Mouse (Mus musculus) kidney, postnatal 25 days (tissue): Measurements from ENCODE around the gene Ablim1.

Experiments used
- DNase-seq, 2 experiments: peaks; one replicate each; pipeline ENCODE4 v3.0.0; 2021; ENCODE audit warnings: mixed read lengths in 2 of 2

Gene Ablim1

DNA sequence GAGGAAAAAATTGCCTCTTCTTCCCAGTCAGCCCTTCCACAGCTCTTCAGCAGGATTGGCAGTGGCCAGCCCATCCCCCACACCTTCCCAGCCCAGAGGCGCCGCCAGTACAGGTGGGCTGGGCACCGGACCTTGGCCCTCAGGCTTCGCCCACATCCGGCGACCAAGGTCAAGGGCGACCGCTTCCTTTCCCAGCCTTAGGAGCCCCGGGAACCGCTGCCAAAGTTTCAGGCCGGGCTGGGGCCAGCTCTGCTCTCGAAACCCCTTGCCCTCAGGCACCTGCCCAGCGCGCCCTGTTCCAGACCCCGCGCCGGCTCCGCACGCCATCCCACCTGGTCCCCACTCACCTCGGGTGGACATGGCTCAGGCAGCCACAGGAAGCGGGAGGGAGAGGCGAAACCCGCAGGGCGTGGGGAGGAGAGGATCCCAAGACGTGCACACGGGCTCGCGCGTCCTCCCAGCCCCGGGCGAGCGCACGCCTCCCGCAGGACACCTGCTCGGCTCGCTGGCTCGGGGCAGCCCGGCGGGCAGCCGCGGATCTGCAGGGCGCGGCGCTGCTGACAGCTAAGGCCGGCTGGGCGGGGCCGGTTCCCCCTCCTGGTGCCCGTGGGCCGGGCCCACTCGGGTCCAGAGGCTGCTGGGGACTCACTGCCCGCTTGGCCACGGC lies at the start of gene Ablim1:
Ablim1 (minus strand) TSS at position 574 of the 667 bp plus-strand sequence.
- DNase-seq: peak; percentile 89 to 95

DNA sequence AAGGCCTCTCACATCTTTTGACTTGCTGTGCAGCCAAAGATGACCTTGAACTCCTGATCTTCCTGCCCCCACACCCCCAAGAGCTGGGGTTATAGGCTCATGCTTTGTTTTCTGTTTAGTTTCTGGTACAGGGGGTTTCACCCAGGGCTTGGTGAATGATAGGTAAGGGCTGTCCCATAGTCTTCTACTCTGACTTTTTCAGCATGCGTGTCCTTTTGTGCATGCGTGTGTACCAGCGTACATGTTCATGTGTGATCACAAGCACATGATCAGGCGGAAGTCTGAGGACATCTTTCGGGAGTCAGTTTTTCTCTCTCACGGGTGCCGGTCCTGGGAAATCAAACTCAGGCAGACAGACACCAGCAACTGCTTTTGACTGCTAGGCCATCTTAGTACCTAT lies 48.8 kb upstream of the Ablim1 start:
- peak in 1 of 2 experiments; percentile 25 for DNase-seq

DNA sequence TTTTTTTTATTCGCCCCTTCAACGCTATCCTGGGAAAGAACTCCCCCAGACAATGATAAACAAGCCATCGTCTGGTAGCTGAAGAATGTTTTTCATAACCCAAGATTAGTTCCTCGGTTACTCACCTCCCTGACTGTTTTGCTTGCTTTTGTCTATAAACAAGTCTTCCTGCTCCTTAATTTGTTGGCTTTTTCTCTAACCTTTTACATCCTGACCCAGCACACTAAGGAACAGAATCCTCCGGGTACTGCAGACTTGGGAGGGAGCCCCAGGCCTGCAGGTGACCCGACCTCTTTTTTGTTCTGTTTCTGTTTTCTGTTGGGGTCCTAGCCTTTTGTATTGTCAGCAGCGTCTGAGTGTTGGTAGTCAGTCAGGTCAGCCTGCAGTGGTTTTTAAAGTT lies 48.4 kb upstream of the Ablim1 start:
- no peak for DNase-seq

DNA sequence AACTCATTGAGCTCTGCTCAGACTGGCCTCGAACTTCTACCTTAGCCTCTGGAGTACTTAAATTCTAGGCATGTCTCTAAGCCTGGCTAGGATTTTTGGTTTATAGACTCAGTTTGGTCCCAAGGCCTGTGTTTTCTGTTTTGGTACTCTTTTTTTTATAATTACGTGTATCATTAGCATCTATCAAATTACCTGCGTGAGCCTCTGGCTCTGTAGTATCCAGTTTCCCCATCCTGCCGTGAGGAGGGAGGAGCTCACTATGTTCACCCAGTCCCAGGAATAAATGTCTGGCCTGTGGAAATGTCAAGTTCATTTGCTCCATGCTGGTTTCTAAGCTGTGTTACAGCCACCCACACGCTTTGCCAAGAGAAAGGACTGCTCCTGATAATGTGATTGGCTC lies 47.9 kb upstream of the Ablim1 start:
- DNase-seq: peak in 1 of 2 experiments; percentile 32

DNA sequence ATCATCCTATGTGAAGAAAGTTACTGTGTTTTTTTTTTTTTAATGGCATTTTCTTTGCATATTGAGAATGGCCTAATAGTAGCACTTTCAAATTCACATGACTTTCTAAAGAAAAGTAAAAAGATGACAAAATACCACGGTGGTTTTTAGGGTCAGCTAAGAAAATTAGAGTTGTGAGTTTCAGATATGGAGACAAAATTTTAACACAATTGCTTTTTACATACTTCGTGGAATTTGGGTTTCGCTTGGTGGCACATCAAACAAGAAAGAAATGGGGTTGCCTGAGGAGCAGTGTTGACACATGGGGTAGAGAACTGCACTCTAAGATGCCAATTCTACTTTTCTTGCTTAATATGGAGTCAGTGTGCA lies 47.2 kb upstream of the Ablim1 start:
- DNase-seq: no peak

DNA sequence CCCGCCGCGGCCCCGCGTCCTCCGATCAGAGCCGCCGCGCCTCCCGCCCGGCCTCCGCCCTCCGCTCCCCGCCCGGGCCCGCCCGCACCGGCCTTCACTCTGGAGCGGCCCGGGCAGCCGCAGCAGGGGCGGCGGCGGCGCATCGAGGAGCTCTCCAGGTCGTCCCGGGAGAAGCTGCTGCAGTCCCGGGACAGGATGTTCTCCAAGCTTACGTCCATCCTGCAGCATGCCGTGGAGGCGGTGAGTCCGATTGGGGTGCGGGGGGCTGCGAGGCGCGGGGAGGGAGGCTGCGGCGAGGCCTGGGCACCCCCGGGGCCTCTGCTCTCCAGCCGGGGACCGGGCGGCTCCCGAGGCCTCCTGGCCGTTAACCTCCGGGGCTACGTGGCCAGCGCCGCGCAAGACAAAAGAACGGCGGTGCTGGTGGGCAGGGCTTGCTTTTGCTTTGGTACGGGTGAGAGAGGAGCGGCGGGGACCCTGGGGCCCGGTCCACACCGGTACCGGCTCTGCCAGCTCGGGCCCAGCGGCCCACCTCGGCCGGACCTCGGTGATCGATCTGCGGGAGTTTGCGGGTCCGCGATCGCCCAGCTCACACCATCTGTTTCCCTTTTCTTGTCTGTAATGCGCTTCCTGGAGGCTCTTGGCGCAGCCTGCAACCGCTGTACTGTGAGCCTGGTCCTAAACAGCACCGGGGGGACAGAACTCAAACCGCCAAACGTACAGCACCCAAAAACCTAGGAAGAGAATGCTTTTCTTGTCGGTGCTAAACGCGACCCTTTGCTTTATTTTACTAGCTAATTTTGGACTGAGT lies 46.6 kb upstream of the Ablim1 start:
- peak in 1 of 2 experiments; percentile 52 for DNase-seq

DNA sequence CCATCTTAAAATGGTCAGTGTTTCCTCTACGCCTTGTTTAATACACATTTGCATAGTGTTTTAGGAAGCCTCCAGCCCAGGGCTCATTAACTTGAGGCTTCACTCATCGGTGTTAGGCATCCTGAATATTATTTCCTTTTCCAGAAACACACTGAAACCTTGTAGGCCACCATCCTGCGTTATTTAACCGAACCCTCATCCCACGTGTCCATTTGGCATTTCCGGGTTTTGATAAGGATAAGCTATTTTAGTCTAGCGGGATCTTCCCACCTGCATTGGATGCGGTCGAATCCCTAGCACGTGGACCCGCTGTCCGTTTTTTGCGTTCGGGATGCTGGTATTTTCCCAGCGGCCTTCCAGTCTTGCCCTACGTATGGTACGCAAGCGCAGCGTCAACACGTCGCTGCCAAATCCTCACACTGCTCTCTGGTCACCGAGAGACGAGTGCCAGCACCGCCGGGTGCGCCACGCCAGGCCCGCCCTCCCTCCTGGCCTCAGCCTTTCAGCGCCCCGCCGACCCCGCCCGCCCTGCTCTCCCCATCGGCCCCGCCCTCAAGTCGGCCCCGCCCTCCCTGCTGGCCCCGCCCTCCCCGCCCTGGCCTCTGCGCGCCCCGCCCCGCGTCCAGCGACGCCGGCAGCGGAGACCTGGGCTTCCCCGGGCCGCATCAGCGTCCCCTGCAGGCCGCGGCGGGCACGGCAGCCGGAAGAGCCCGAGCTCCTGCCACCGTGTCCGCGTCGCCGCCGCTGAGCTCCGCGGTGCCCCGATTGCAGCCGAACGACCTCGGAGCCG lies 45.8 kb upstream of the Ablim1 start, which contains the start of gene Fam160b1:
Fam160b1 (plus strand) TSS at position 340 of the 790 bp plus-strand sequence.
- peak; percentile 94 to 97 for DNase-seq

DNA sequence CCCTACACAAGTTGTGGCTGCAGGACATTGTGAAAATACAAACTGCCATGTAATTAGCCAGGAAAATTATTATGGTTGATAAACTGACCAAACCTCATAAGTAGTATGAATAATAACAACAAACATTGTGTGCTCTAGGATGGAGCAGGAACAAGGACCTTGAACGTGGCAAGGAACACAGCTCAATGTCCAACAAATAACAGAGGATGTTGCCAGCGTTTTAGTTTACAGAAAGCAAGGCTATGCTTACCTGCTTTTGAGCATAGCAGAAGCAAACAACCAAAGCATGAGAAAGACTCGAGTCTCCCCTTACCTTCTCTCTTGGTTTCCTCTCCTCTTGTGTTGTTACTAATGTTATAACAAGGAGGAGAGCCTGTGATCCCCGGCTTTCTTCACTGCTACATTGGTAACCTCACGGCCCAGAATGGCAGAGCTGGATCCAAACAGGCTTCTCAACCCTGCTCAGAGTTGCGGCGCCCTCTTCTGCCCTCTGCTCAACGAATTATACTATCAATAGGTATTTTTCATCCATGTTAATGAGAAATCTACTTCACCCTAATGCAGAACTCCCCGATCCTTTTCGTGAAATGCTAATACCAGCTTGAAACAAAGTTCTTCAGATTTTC lies 45.1 kb upstream of the Ablim1 start:
- peak; percentile 39 to 42 for DNase-seq

DNA sequence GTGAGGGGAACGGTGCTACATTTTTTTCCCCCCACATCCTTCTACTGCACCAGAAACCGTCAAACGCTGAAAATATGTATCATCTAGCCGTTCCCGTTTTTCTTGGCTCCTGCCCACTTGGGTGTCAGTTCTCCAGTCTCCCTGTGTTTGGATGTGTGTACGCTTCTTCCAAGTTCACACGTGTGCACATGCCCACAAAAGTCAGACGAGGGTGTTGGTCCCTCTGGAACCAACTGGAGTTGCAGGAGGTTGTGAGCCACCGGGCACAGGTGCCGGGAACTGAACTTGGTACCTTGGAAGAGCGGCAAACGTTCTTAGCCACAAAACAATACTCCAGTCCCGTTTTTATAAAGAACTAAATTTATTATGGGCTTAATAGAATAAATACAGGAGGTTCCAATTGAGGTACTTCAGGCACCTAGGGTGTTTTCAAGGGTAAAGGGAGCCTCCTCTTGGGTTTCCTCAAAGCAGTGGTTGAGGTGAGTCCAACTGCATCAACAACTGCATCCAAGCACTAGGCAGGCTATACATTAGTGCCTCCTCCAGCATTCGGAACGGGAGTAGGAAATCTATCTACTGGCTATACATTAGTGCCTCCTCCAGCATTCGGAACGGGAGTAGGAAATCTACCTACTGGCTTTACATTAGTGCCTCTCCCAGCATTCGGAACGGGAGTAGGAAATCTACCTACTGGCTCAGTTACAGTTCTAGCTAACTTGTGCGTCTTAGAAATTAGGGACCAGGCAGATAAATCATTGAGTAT lies 44.3 kb upstream of the Ablim1 start:
- peak in 1 of 2 experiments; percentile 14 for DNase-seq

DNA sequence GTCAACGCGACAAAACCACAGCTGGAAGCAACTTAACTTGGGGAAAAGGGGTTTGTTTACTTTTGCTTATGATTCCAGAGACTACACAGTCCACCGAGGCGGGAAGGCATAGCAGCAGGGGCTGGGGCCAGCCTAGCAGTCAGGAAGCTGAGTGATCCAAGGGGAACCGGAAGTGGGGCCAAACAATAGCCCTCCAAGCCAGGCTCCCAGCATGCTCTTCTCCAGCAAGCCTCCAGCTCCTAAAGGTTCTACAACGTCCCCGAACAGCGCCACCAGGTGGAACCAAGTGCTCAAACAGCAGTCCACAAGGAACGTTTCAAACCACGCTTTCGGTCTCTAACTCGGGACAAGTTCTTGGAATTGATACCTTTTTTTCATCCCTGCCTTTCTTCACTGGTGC lies 43.6 kb upstream of the Ablim1 start:
- peak; percentile 88 to 91 for DNase-seq

DNA sequence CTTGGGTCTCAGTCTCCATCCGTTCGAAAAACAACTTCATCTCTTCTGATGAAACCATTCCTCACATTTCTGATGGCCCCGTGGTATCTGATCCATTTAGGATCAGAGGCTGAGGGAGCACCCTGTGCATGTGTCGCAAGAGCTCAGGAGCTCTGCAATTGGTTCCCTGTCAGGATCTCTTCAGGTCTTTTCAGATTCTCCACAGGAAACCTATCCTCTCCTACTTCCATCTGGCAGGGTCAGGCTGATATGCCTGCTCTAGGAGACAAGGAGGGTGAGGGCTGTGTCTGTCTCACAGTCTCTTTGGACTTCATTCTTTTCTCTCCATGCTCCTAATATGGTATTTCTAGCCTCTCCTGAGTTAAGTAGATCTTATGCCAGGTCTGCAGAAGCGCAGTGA lies 43.1 kb upstream of the Ablim1 start:
- DNase-seq: no peak

DNA sequence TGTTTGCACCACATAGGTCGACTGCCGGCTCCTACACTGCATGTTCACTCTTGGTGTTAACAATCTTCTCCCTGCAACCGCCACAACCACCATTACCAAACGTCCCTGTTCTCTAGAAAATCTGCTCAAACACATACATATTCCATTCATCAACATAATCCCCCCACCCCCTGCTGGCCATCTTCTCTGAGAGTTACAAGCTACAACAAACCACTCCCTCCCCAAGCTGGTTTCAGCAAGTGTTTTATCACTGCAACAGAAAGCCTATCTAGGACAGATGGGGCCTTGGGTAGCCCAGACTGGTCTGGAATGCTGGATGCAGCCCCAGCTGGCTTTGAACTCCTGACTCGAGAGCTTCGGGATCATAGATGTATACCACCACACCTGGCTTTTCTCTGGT lies 42.5 kb upstream of the Ablim1 start:
- peak in 1 of 2 experiments; percentile 22 for DNase-seq

DNA sequence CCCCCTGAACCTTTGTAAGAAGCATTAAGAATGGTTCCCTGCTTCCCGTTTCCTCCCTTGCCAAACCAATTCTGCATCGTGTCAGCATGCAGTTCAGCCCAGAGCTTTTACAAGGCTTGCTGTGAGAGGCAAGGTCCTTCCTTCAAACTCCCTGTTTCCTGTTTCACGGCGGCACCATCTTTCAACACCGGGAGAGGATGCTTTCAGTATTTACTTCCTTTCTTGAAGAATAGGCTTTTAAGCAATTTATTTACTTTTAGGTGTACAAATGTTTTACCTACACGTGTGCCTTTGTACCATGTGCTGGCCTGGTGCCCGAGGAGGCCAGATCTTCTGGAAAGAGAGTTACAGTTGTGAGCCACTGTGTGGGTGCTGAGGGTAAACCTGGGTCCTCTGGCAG lies 41.6 kb upstream of the Ablim1 start:
- DNase-seq: peak in 1 of 2 experiments; percentile 34

DNA sequence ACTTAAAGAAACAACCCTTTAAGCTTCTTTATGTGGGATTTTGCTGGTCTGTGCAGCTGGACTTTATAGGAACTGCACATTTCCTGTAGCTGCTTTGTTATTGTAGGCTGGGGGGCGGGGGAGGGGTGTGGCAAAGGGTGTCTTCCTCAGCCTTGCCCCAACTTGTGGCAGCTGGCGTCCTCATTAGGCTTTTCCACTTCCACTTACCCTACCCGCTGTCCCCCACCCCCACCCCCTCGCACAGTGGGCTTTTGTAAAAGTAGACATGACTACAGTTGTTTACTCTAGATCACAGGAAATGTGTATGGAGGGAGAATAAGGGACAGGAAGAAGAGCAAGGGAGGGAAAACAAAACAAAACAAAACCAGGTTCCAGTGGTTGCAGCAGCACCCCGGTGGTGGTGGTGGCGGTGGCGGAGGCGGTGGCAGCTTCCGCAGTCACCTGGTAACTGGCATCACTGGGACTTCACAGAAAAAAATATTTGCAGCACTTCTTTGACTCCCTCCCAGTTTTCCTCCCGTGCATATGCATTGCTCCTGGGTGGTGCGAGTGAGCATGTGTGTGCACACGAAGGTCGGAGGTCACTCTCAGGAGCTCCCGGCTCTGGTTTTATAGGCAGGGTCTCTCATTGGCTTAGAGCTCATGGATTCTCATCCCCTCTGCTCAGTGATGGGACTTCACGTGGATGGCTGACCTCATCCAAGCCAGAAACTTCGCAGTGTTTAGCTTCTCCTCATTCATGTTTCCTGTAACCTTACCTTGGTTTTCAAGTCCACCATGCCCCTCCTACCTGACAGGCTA lies 40.9 kb upstream of the Ablim1 start:
- DNase-seq: peak in 1 of 2 experiments; percentile 34

DNA sequence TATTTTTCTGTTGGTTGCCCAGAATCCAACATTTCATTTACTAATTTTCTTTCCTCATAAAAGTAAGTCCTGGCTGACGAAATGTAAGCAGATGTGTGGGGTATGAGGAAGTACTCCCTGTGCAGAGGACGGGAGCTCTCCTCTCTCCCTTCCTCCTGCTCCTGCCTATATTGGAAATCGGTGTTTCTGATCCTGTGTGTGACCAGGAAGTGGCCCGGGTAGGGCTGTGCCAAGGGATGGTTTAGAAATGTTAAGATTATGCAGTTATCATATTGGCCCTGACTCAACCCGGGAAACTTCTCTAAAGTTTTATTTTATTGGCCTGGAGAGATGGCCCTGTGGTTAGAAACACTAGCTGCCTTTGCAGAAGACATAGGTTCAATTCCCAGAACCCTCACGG lies 40.0 kb upstream of the Ablim1 start:
- peak in 1 of 2 experiments; percentile 12 for DNase-seq

DNA sequence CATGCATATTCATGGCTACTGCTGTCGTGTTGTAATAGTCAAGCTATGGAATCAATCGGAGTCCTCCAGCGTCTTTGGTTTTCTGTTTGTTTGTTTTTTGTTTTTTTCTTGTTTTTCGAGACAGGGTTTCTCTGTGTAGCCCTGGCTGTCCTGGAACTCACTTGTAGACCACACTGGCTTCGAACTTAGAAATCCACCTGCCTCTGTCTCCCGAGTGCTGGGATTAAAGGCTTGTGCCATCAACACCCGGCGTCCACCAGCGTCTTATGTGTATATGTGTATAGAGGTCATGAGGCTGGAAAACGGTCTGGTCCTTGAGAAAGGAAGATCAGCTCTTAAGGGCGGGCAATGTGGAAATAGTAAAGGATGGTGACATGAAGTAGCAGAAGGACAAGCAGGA lies 39.3 kb upstream of the Ablim1 start:
- no peak for DNase-seq

DNA sequence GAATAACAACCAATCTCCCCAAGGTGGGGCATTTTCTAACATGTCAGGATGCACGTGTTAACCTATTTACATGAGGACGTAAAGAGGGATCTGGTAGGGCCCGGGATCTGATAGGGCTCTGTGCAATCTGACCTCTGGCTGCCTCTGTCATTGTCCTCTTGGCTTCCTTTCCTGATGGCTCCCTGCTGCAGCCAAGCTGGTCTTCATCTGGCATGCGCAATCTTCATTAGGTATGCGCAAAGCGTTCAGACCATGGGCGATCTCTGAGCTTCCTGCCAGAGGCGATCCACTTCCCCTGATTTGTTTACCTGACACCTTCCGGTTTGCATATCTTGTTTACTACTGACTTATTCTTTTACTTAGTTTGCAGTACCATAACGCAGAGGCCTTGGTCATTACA lies 38.5 kb upstream of the Ablim1 start:
- no peak for DNase-seq

DNA sequence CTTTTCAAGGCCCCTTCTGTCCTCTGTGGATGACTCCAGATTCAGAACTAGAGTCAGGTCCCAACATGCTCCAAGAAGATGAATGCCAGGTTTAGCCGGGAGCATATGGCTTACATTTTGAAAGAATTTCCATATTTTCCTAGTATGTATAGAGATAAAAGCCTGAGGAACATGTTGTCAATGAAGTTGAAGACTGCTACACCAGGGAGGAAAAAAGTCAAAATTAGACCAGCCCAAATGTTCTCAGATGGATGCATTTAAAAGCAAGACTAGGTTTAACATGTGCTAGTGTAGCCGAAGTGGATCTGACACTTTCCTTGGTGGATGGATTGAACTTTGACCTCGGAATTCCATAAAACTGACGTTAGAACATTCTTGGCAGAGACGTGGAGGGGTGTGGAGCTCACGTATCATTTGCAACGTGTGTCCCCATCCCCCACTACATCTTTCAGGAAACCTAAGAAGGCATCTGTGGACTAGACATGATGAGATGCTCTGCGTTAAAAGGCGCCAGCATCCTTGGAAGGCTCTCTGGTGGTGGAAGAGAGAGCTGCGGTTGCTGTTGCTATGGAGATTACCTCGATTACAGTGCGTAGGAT lies 37.7 kb upstream of the Ablim1 start:
- no peak for DNase-seq

DNA sequence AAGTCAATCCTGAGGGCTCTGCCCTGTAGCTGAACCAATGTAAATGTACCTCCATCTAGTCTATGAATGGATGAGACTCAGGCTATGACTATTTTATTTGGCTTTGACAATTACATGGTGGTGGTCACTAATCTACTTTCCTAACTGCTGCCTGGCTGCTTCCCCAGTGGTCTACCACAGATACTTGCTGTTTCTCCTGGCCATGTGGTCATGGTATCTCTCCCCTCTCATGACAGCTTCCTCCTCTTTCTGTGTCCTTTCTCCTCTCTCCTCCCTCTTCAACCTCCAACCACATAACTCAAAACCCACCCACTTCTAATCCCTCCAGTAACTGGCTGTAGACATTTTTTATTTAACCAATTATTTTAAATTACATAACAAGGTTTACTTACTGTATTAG lies 34.4 kb upstream of the Ablim1 start:
- no peak for DNase-seq

DNA sequence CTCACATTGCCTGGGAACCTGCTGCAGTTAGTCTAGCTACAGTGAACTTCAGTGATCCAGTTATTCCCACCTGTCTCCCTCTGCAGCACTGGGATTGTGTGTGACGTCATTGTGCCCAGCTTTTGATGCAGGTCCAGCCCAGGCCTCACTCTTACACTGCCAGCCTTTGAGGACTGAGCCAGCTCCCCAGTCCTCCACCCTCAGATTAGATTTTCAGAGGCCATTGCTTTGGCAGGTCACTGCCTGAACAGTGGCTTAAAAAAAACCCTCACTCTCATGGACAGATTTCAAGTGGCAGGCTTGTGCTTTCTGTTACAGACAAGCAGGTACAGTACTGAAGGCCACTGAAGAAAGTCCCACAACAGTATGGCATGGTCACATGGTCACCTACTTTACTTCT lies 30.0 kb upstream of the Ablim1 start:
- DNase-seq: no peak

DNA sequence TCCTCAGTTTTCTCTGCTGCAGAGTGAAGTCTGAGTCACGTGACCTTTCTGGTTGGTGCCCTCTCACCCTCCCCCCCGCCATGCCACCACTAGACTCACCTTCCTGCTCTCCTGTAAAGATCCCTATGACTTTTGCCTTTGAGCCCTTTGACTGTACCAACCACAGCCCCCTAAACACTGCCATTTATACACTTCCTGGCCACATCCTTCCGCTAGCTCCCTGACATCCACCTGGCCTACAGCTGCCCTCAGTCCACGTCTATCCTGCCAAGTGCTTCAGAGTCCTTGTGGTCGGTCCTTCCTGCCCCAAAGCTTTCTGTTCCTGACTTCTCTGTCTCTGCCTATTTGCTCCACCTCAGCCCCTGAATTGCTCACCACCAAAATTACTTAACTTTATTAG lies 29.1 kb upstream of the Ablim1 start:
- no peak for DNase-seq
